Mouse (Mus musculus): ENCODE results near the gene Ezr.

DNA sequence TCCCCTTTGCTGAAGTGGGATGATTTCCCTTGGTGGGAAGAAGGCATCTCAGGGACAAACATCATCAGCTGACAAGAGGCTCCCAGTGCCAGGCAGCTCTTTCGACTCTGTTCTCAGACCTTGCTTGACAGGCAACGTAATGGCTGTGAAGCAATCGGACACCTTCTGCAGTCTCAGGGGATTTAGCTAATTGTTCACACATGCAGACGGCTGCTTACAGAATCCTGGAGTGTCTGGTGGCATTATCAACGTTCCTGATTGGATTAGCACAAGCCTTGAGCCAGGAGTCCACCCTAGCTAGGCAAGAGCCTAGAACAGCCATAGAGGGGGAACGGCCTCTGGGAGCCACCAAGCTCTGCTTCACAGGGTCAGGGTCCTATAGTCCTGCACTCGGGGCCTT lies 30.2 kb downstream of the Ezr start:
- no peak for TF ChIP-seq POLR2A (IDR thresholded peaks at IDR 0.05; ENCODE audit: low read depth, low read length)
- no peak for TF ChIP-seq CTCF (IDR thresholded peaks at IDR 0.05; ENCODE audit: extremely low read depth, insufficient read depth, insufficient read length, insufficient replicate concordance)
